Mouse (Mus musculus): Measurements from ENCODE around the gene Fzd7.

DNA sequence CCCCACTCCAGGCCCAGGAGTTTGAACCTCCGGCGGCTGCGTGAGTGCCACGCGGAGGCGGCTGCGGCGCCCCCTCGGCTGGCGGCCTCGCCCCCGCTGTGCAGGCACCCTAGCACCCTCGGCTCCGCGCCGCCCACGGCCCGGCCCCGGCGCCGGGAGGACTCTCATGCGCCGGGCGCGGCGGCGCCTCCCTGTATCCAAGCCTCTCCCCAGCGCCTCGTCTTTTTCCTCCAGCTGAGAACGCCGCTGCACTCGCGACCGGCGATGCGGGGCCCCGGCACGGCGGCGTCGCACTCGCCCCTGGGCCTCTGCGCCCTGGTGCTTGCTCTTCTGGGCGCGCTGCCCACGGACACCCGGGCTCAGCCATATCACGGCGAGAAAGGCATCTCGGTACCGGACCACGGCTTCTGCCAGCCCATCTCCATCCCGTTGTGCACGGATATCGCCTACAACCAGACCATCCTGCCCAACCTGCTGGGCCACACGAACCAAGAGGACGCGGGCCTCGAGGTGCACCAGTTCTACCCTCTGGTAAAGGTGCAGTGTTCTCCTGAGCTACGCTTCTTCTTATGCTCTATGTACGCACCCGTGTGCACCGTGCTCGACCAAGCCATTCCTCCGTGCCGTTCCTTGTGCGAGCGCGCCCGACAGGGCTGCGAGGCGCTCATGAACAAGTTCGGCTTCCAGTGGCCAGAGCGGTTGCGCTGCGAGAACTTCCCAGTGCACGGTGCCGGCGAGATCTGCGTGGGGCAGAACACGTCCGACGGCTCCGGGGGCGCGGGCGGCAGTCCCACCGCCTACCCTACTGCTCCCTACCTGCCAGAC, 684 bp downstream of the Fzd7 start:
- no peak for TF ChIP-seq POLR2A (IDR thresholded peaks at IDR 0.05; ENCODE audit: extremely low read depth, insufficient read depth, low read length)
- no peak for TF ChIP-seq CTCF (IDR thresholded peaks at IDR 0.05; ENCODE audit: low read depth, low read length)

Measured in liver, adult 2 months (tissue).